Mouse (Mus musculus) heart, embryonic 16.5 days (tissue): ENCODE results near the gene Zfp429. TPM values are rescaled to one million over a fixed set of nuclear protein-coding genes. Genes with fewer than 3 reads are reported as not detected.
"Not testable (repeated sequence)": the region's sequence is repeated elsewhere in the genome, so short reads cannot be mapped to it uniquely, and the experiment has no call there.

Source experiments
- ATAC-seq: fragments of 200-750 bp; cut with Nextera tagmentation; replicated peaks from 2 replicates; pipeline ENCODE4 v1.8.0; 2017; ENCODE audit warnings: moderate number of reproducible peaks; ENCODE audit not compliant: insufficient read depth, low FRiP score; ENCODE audit errors: extremely low read depth
- H3K27ac ChIP-seq: fragments of 300-500 bp; sonication (generic); 2 replicates; pipeline ENCODE4 v1.5.1; 2014; ENCODE audit warnings: mild to moderate bottlenecking, low read length, control low read depth, moderate library complexity
- H3K27me3 ChIP-seq: fragments of 300-500 bp; sonication (generic); 2 replicates; pipeline ENCODE4 v1.6.1; 2014; ENCODE audit warnings: low read length, mixed read lengths; ENCODE audit not compliant: control insufficient read depth, insufficient read depth
- H3K36me3 ChIP-seq: fragments of 300-500 bp; sonication (generic); 2 replicates; pipeline ENCODE4 v1.6.1; 2014; ENCODE audit not compliant: control insufficient read depth, insufficient read depth
- H3K4me1 ChIP-seq: fragments of 300-500 bp; sonication (generic); 2 replicates; pipeline ENCODE4 v1.6.1; 2014; ENCODE audit warnings: low read length, mixed read lengths; ENCODE audit not compliant: control insufficient read depth, insufficient read depth
- H3K4me2 ChIP-seq: fragments of 300-500 bp; sonication (generic); 2 replicates; pipeline ENCODE4 v1.6.1; 2014; ENCODE audit warnings: low read depth, mild to moderate bottlenecking, control low read depth, low read length
- H3K4me3 ChIP-seq: fragments of 300-500 bp; sonication (generic); 2 replicates; pipeline ENCODE4 v1.5.1; 2014; ENCODE audit warnings: mild to moderate bottlenecking, control low read depth, low read length
- H3K9ac ChIP-seq: fragments of 300-500 bp; sonication (generic); 2 replicates; pipeline ENCODE4 v1.6.1; 2014; ENCODE audit warnings: low read length, control low read depth
- H3K9me3 ChIP-seq: fragments of 300-500 bp; sonication (generic); replicated peaks from 2 replicates; pipeline ENCODE4 v1.6.1; 2016; ENCODE audit warnings: low read length; ENCODE audit not compliant: control insufficient read depth
- WGBS: fragments of 180-500 bp; shearing (Covaris S2); extraction: QIAGEN DNeasy Blood & Tissue Kit; methylation state at CpG from one replicate; pipeline ENCODE4 v1.1.7; 2014; 5-methylcytosine and 5-hydroxymethylcytosine counted together
- polyA plus RNA-seq: library from polyadenylated mRNA; unstranded; fragments of >200 nt; fragmentation: Nextera tagmentation; extraction: Ambion mirVana; gene quantifications from 2 replicates; pipeline ENCODE4 v1.2.1, GENCODE M21; 2015

Zfp429 gene
- 4.7 and 5.8 TPM in 2 replicates for polyA plus RNA-seq

DNA sequence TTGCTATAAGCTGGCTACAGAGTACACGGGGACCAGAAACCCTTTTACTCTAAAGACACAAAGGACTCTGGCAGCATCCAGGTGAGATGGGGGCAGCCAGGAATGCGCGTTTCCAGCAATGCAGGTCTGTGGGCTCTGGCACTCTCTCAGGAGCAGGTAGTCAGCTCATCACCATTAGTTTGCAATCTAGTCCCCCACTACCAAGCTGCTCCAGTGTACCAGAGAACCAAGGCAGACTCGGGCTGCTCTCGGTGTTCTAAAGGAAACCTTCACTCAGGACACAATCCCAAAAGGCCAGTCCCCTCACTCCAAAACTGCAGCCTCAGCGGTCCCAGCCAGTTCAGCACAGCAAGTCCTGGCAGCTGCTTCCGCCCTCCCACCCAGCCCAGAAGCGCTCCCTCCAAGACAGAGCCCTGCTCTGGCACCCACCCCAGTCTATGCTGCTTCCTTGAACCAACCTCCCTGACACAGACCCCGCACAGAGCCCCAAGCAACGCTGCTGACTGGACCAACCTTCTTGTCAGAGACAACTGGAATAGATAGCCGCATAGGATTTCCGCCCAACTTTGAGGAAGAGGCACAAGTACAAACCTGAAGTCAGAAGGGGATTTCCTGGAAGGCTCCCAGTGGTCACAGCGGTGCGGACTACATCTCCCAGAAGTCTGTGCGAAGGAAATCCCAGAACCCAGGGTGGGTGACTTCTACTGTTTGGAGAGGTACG, at the start of gene Zfp429:
Gene Zfp429, minus strand, starts transcription at position 637 of the 721 bp plus-strand sequence.
- not testable (repeated sequence) for H3K4me1 ChIP-seq, H3K9me3 ChIP-seq, H3K27me3 ChIP-seq, H3K36me3 ChIP-seq
- Histone ChIP-seq H3K4me3 (peak within 1 kb of the TSS; percentile 86), H3K27ac (peak within 1 kb of the TSS; percentile 57; the same call in 1 of the 2 replicates), H3K9ac (peak within 1 kb of the TSS; percentile 78), H3K4me2 (peak within 1 kb of the TSS; percentile 62)
- 3% methylated on average over 14 of the region's 16 CpGs for WGBS
- peak; percentile 95 for ATAC-seq

DNA sequence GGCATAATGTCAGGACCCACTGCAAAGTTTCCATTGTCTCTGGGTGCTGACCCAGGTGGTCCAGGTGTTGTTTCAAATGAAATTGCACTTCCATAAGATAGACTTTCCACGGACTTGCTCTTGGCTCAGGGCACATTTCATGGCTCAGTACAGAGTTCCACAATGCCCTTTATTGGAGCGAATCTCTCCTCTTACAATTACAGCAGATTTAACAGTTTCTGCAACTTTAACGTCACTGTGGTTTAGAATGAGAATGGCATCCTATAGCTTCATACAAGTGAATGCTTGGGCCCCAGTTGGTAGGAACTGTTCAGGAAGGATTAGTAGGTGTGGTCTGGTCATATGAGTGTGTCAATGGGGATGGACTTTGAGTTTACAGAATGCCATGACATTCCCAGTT, 37.5 kb upstream of the Zfp429 start:
- not testable (repeated sequence) for H3K4me2 ChIP-seq, H3K27ac ChIP-seq, H3K36me3 ChIP-seq, ATAC-seq, H3K4me1 ChIP-seq, H3K4me3 ChIP-seq, H3K9ac ChIP-seq, H3K9me3 ChIP-seq, H3K27me3 ChIP-seq
- 80% methylated on average over 1 of the region's 3 CpGs for WGBS

DNA sequence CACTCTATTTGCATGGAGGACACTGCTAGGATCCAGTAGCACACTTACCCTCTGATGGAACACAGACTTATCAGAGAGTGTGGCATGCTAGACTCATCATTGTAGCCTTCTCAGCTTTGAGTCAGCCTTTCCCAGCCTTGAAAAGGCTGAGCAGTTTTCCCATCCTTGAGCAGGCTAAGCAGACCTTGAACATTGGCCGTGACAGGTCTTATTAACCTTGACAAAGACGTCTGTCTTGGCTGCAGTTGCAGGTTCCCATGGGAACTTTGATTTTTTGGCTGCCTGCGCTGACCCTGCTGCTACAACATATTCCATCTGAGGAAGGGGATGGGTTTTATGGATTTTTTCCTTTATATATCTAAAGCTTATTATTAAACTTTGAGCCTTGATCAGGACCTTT, 28.5 kb upstream of the Zfp429 start:
- H3K9ac ChIP-seq = no peak overlapping the region
- no peak overlapping the region for H3K4me2 ChIP-seq
- H3K36me3 ChIP-seq = no peaks in the 10 kb centered on the region
- no peaks in the 10 kb centered on the region for H3K9me3 ChIP-seq
- no peaks in the 10 kb centered on the region for H3K27me3 ChIP-seq
- WGBS = 68% methylated on average over 3 of the region's 3 CpGs
- ATAC-seq = no peak
- no peak overlapping the region for H3K4me3 ChIP-seq
- no peak overlapping the region for H3K27ac ChIP-seq
- no peaks in the 10 kb centered on the region for H3K4me1 ChIP-seq

DNA sequence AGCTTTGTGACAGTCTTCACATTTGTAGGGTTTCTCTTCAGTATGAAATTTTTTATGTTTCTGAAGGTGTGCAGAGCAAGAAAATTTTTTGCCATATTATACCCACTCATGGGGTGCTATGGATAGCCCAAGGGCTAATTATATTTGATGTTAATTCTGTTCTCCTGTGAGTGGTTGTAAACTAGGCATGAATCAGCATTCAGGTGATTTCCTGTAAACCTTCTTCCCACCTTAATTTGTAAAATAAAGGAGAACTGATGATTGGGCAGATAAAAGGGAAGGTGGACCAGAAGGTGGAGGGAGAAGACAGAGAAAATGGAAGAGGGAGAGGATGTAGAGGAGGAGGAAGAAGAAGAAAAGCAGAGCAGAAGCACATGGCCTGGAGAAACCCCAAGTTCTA, 26.1 kb upstream of the Zfp429 start:
- not testable (repeated sequence) for H3K27me3 ChIP-seq, H3K36me3 ChIP-seq, H3K9me3 ChIP-seq, H3K4me3 ChIP-seq, H3K9ac ChIP-seq, H3K4me2 ChIP-seq, ATAC-seq, H3K27ac ChIP-seq, H3K4me1 ChIP-seq

DNA sequence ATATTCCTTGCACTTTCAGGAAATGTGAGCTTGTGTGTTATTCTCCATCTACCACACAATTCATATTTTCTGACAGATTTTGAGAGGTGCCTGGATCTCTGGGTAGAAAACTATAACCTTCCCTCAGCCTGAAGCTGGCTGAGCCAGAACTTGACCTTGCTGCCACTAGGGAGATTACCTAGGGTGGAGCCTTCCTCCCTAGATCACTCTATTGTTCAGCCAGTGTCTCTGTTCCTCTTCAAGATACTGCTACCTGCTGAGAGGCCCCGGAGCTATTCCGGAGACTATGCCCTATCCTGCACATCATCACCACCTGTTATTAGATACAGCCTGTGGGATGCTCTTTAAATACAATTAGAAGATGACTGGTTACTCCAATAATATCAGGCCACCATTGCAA, 22.9 kb upstream of the Zfp429 start:
- not testable (repeated sequence) for H3K27ac ChIP-seq
- 56% methylated on average over 2 of the region's 2 CpGs for WGBS

DNA sequence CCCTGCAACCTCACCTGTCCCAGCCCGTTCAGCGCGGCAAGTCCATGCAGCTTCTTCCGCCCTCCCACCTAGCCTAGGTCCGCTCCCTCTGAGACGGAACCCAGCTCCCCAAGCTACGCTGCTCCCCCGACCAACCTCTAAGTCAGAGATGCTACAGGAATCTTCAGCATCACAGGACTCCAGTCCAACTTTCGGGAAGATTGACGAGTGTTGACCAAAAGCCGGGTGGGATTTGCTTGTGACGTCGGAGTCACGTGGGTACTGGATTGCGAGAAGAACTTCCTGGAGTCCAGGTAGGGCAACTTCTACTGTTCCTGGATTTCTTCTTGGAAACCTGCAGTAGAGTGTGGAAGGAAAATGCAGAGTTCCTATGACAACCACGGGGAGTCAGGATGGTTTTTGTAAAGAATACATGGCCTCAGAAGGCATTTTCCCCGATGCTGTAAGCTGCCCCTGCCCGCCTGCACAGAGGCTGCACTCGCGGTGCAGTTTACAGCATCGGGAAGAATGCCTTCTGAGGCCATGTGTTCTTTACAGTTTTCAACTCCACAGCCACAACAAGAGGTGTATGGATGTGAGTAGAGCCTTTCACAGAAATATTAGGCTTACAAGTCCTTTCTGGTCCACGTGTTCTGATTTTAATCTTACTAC, 21.7 kb upstream of the Zfp429 start, which contains the start of gene Zfp459:
Gene Zfp459, minus strand, starts transcription at position 212 of the 651 bp plus-strand sequence.
- WGBS = 2% methylated on average over 22 of the region's 22 CpGs
- H3K27ac ChIP-seq = no peak within 1 kb of the TSS

More for the DNA sequence above, 22.9 kb upstream of the Zfp429 start:
- not testable (repeated sequence) for ATAC-seq, H3K36me3 ChIP-seq, H3K9me3 ChIP-seq, H3K9ac ChIP-seq, H3K27me3 ChIP-seq, H3K4me1 ChIP-seq, H3K4me2 ChIP-seq, H3K4me3 ChIP-seq

DNA sequence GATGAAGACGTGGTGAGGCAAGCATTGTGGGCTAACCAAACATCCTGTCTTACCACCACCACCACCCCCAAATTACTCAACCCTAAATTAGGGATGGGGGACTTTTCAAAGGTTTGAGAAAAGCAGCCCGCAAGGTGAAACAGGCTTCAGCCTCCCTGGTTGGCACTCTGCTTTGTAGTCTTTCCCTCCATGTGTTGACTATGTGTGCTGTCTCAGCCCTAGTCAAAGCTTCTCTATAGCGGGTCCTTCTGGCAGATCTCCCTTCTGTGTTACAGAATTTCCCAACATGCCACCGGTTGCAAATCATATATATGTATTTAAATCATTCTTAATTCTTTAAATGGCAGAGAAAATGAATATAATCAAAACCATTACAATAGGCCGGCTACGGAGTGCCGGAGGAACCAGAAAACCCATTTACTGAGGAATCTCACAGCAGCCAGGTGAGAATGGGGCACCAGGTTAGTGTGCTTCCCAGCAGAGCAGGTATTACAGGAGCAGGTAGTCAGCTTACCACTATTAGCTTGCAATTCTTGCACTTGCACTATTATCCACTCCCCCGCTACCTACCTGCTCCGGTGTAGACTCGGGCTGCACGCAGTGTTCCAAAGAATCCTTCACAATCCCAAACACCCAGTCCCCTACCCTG, 21.1 kb upstream of the Zfp429 start:
- Histone ChIP-seq H3K36me3 (no peaks in the 10 kb centered on the region), H3K9ac (peak overlapping the region; percentile 76)
- no peak; the same call in 1 of the 2 replicates for ATAC-seq

More for the DNA sequence above, 21.7 kb upstream of the Zfp429 start, which contains the start of gene Zfp459:
- H3K9ac ChIP-seq = peak within 1 kb of the TSS; percentile 76
- no peaks in the 10 kb centered on the region for H3K36me3 ChIP-seq
- H3K27me3 ChIP-seq = no peaks in the 10 kb centered on the region
- peak within 1 kb of the TSS; percentile 97 for H3K4me2 ChIP-seq
- peak; percentile 55 for ATAC-seq
- 0 out of 2 replicates have a peak, but pooled peaks cover 3% of the 10 kb centered on the region for H3K4me1 ChIP-seq
- H3K9me3 ChIP-seq = no peaks in the 10 kb centered on the region
- H3K4me3 ChIP-seq = peak within 1 kb of the TSS; percentile 83

DNA sequence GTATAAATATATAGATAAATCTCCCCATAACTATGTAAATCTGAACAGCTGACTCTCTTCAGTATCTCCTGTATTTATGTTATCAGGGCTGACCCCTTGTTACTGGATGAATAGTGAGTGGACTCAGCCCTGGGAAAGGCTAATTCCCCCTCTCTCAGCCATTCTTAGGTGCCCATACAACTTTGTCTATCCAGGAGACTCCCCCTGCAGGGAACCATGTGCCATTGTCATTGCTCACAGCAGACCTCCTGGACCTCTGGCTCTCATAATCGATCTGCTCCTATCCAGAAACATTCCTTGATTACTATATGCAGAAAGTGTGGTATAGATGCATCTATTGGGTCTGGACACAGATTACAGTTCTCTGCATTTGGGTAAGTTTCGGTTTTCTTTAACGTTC, 17.2 kb upstream of the Zfp429 start:
- no peak overlapping the region for H3K9ac ChIP-seq
- no peaks in the 10 kb centered on the region for H3K9me3 ChIP-seq
- 78% methylated on average over 3 of the region's 3 CpGs for WGBS
- no peaks in the 10 kb centered on the region for H3K36me3 ChIP-seq
- no peak for ATAC-seq
- 0 out of 2 replicates have a peak, but pooled peaks cover 3% of the 10 kb centered on the region for H3K4me1 ChIP-seq
- no peak overlapping the region for H3K27ac ChIP-seq
- H3K27me3 ChIP-seq = no peaks in the 10 kb centered on the region
- no peak overlapping the region for H3K4me2 ChIP-seq
- no peak overlapping the region for H3K4me3 ChIP-seq

More for the DNA sequence above, 21.1 kb upstream of the Zfp429 start:
- Histone ChIP-seq H3K27me3 (no peaks in the 10 kb centered on the region), H3K4me3 (peak overlapping the region; percentile 83), H3K4me2 (peak overlapping the region; percentile 97), H3K4me1 (0 out of 2 replicates have a peak, but pooled peaks cover 3% of the 10 kb centered on the region), H3K9me3 (no peaks in the 10 kb centered on the region), H3K27ac (no peak overlapping the region)
- 34% methylated on average over 11 of the region's 11 CpGs for WGBS

DNA sequence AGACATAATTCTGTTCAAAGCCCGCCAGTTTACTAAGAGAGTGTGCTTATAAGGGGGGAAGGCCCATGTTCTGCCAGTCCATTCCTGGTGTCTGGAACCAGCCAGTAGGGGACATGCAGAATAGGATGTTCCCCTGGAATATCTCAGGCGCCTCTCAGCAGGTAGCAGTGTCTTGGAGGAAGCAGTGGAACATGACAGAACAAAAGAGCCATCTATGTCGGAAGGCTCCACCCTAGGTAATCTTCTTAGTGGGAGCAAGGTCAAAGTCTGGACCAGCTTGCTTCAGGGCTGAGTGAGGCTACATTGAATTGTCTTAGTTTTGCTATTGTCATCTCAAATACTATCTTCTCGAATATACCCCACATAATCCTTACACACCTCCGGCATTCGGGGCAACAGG, 16.1 kb upstream of the Zfp429 start:
- no peak overlapping the region for H3K4me3 ChIP-seq
- no peak for ATAC-seq
- H3K4me2 ChIP-seq = no peak overlapping the region
- no peak overlapping the region for H3K27ac ChIP-seq
- no peak overlapping the region for H3K9ac ChIP-seq
- WGBS = 83% methylated on average over 6 of the region's 6 CpGs
- H3K36me3 ChIP-seq = no peaks in the 10 kb centered on the region
- H3K9me3 ChIP-seq = no peaks in the 10 kb centered on the region
- 0 out of 2 replicates have a peak, but pooled peaks cover 1% of the 10 kb centered on the region for H3K4me1 ChIP-seq
- H3K27me3 ChIP-seq = no peaks in the 10 kb centered on the region
